ENCODE assay signal across 8 mouse cellular contexts in genomic region chr1:54925451-54925934, GRCm38 (mm10). TPM values are rescaled to one million over a fixed set of nuclear protein-coding genes. Genes with fewer than 3 reads are reported as not detected.
DNase-seq lines count a peak whose midpoint lies in the region; ATAC-seq and TF ChIP-seq lines count a peak whose summit lies in the region.

No protein-coding gene starts in this region.

- ATAC-seq in intestine, embryonic 16.5 days: peak; percentile 14
- ATAC-seq in lung, embryonic 15.5 days (ENCODE audit: borderline replicate concordance, extremely low read depth, low FRiP score, low TSS enrichment): peak; percentile 60
- peak; percentile 39 for ATAC-seq in neural tube, embryonic 14.5 days (ENCODE audit: low read depth)

- WGBS in kidney, adult 2 months: 2% methylated on average over 30 of the region's 30 CpGs
- 1% methylated on average over 30 of the region's 30 CpGs for WGBS in intestine, embryonic 16.5 days
- WGBS in lung, embryonic 15.5 days: under 1% methylated on average over 30 of the region's 30 CpGs
- under 1% methylated on average over 30 of the region's 30 CpGs for WGBS in neural tube, embryonic 14.5 days

- peak overlapping the region; percentile 81 for H3K4me3 ChIP-seq in kidney, adult 2 months (ENCODE audit: insufficient read depth, low read depth, low read length)
- peak overlapping the region; percentile 73 for H3K4me3 ChIP-seq in intestine, embryonic 16.5 days (ENCODE audit: low read length)
- peak overlapping the region; percentile 72 for H3K4me3 ChIP-seq in lung, embryonic 15.5 days
- peak overlapping the region; percentile 83 for H3K4me3 ChIP-seq in neural tube, embryonic 14.5 days (ENCODE audit: low read depth, low read length)

- TF ChIP-seq POLR2A in kidney, adult 2 months (IDR thresholded peaks at IDR 0.05; ENCODE audit: low read depth, low read length): no peak

- peaks cover 6% of the 10 kb centered on the region; the same call in 1 of the 2 replicates for H3K4me1 ChIP-seq in kidney, adult 2 months (ENCODE audit: control insufficient read depth, insufficient read depth, low read length)
- peaks cover 20% of the 10 kb centered on the region for H3K4me1 ChIP-seq in intestine, embryonic 16.5 days (ENCODE audit: control insufficient read depth, insufficient read depth, low read length)
- peaks cover 41% of the 10 kb centered on the region for H3K4me1 ChIP-seq in lung, embryonic 15.5 days
- 0 out of 2 replicates have a peak, but pooled peaks cover 3% of the 10 kb centered on the region for H3K4me1 ChIP-seq in neural tube, embryonic 14.5 days (ENCODE audit: control insufficient read depth, insufficient read depth, low read length)

- H3K36me3 ChIP-seq in kidney, adult 2 months (ENCODE audit: control insufficient read depth, insufficient read depth, low read length): no peaks in the 10 kb centered on the region
- H3K36me3 ChIP-seq in intestine, embryonic 16.5 days (ENCODE audit: control insufficient read depth, insufficient read depth, low read length): no peaks in the 10 kb centered on the region
- H3K36me3 ChIP-seq in lung, embryonic 15.5 days: no peaks in the 10 kb centered on the region
- no peaks in the 10 kb centered on the region for H3K36me3 ChIP-seq in neural tube, embryonic 14.5 days (ENCODE audit: control insufficient read depth, insufficient read depth, low read length)

- H3K9me3 ChIP-seq in intestine, embryonic 16.5 days (ENCODE audit: control insufficient read depth, low read length): no peaks in the 10 kb centered on the region
- no peaks in the 10 kb centered on the region for H3K9me3 ChIP-seq in lung, embryonic 15.5 days
- H3K9me3 ChIP-seq in neural tube, embryonic 14.5 days (ENCODE audit: control insufficient read depth, low read length): no peaks in the 10 kb centered on the region

- no peak for TF ChIP-seq CTCF in kidney, adult 2 months (conservative IDR thresholded peaks at IDR 0.05; ENCODE audit: insufficient read depth, insufficient read length, low read depth, low read length)

- H3K4me2 ChIP-seq in intestine, embryonic 16.5 days (ENCODE audit: low read depth, low read length): peak overlapping the region; percentile 99
- H3K4me2 ChIP-seq in lung, embryonic 15.5 days: peak overlapping the region; percentile 98
- H3K4me2 ChIP-seq in neural tube, embryonic 14.5 days (ENCODE audit: low read depth, low read length): peak overlapping the region; percentile 65

- DNase-seq in kidney, adult 2 months: peak; percentile 37
- DNase-seq in kidney, adult 11 months: no peak
- DNase-seq in adrenal gland, postnatal 36 days: peak; percentile 15 to 45
- peak; percentile 14 for DNase-seq in frontal cortex, postnatal 14 days (ENCODE audit: low spot score in 2 of 2)
- peak; percentile 25 to 39 for DNase-seq in urinary bladder, postnatal 36 days (ENCODE audit: low spot score in 2 of 2)

- H3K9ac ChIP-seq in intestine, embryonic 16.5 days (ENCODE audit: low read depth, low read length): peak overlapping the region; percentile 91
- peak overlapping the region; percentile 93 for H3K9ac ChIP-seq in lung, embryonic 15.5 days
- H3K9ac ChIP-seq in neural tube, embryonic 14.5 days (replicated peaks; ENCODE audit: low read depth, low read length): peak overlapping the region; percentile 88

- no peaks in the 10 kb centered on the region for H3K27me3 ChIP-seq in kidney, adult 2 months (replicated peaks; ENCODE audit: control insufficient read depth, insufficient read depth, low read length)
- H3K27me3 ChIP-seq in intestine, embryonic 16.5 days (replicated peaks; ENCODE audit: control insufficient read depth, insufficient read depth, low read length): no peaks in the 10 kb centered on the region
- H3K27me3 ChIP-seq in lung, embryonic 15.5 days: no peaks in the 10 kb centered on the region
- no peaks in the 10 kb centered on the region for H3K27me3 ChIP-seq in neural tube, embryonic 14.5 days (ENCODE audit: control insufficient read depth, insufficient read depth, low read length)

- peak overlapping the region; percentile 50 for H3K27ac ChIP-seq in kidney, adult 2 months (ENCODE audit: insufficient read depth, low read depth, low read length)
- peak overlapping the region; percentile 81 for H3K27ac ChIP-seq in intestine, embryonic 16.5 days (ENCODE audit: low read length)
- peak overlapping the region; percentile 85; the same call in 1 of the 2 replicates for H3K27ac ChIP-seq in lung, embryonic 15.5 days
- peak overlapping the region; percentile 95 for H3K27ac ChIP-seq in neural tube, embryonic 14.5 days (ENCODE audit: low read depth, low read length)

RNA-seq across cellular contexts. Expression of gene Ankrd44, which starts 0.7 kb away (rescaled TPM):
- 14.0 and 17.8 TPM in 2 replicates for polyA plus RNA-seq in kidney, adult 2 months (2012; rRNA removed)
- 10 to 100 TPM; 15.6 to 17.1 TPM for total RNA-seq in adrenal gland, postnatal 36 days (2021)
- polyA plus RNA-seq in intestine, embryonic 16.5 days (2015; fragmentation: Nextera tagmentation; extraction: Ambion mirVana): 7.2 and 7.6 TPM in 2 replicates
- polyA plus RNA-seq in lung, embryonic 15.5 days (2015; fragmentation: Nextera tagmentation; extraction: Ambion mirVana): 16.6 and 18.0 TPM in 2 replicates
- 37.1 and 41.0 TPM in 2 replicates for polyA plus RNA-seq in neural tube, embryonic 14.5 days (2014; fragmentation: Nextera tagmentation; extraction: Ambion mirVana)
